Mouse (Mus musculus): ENCODE results near the gene Il6ra. TPM values are rescaled to one million over a fixed set of nuclear protein-coding genes. Genes with fewer than 3 reads are reported as not detected.
A peak's percentile ranks its signal among the peaks of the same experiment; 100 is the strongest.

The Il6ra gene
- total RNA-seq, 2 experiments from 2014 or later: 6.5 to 7.2 TPM

DNA sequence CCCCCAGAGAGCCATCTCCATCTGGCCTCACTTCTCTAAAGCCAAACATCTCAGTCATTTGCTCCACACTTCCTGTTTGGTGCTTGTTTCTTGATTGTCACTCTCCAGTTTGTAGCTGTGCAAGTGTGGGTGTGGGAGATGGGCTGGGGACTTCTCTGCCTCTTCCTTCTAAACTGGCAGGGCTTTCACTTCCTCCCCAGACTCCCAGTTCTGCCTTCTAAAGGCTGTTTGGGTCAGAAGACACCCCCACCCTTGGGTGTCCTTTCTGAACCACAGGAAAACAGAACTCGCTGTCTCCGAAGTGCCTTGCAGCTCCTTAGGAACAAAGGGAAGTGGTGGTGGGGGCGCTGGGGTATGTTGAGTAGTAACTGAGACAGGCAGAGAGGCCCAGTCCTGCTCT lies 1.8 kb downstream of the Il6ra start:
- peak in 1 of 2 experiments; percentile 20 for DNase-seq (ENCODE audit: low spot score in 2 of 2)

DNA sequence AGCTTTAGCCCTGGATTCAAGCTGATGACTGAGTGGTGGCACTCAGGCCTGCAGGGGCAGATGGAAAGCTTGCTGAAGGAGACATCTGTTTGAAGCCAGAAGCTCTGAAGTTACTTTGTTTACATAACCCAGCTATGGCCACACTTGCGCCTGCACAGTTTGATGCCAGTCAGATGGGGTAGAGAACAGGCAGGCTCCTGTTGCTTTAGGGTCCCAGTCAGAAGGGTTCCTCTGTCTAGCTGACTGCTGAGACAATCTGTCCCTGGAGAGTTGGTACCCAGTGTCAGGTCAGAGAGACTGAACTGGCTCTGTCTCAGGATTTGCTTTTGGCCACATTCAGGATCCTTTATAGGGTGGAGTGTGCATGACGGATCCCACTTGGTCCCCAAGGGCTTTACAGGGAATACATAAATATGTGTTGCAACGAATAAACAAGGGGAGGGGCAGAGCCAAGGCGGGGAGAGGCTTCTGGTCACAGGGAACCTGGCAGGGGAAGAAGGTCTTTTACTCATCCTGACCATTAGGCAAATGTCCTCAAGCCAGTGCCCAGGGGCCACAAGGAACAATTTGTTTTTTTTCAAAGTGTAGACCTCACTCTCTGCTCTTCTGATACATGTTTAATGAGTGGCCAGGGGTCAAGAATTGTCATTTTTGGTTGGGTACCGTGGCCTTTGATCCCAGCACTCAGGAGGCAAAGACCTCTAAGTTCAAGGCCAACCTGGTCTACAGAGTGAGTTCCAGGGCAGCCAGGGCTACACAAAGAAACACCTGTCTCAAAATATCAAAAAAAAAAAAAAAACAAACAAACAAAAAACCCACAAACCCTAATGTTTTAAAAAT lies 3.1 kb downstream of the Il6ra start:
- peak in 1 of 2 experiments; percentile 19 for DNase-seq (ENCODE audit: low spot score in 2 of 2)

DNA sequence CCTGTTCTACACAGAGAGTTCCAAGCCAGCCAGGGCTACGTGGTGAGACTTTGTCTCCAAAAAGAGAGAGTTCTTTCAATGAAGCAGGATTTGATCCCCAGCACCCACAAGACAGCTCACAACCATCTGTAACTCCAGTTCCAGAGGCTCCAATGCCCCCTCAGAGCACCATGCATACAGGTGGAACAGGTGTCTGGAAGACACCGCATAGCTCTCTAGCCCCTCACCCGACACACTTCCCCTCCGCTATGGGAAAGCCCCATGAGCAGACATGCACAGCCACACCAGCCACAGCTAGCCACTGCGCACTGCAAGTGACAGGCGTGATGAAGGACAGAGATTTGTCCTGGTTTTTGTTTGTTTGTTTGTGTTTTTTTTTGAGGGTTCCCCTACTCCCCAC lies 4.2 kb downstream of the Il6ra start:
- no peak for DNase-seq (ENCODE audit: low spot score in 2 of 2)

DNA sequence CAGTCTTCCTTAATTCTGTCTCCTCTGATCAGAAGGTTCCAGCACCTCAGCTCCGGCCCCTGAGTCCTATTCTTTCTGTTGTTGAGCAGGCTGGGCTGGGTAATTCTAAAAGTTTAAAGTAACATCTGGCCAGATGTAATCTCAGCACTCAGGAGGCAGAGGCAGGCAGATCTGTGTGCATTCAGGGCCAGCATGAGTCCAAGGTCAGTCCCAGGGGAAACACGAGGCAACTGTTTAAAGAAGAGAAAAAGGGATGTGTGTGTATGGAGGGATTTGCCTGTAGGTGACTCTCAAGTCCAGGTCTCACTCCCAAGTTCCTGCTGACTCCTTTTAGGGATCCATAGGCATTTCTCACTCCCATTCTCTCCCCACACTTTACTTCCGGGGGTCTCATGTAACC lies 5.2 kb downstream of the Il6ra start:
- no peak for DNase-seq (ENCODE audit: low spot score in 2 of 2)

DNA sequence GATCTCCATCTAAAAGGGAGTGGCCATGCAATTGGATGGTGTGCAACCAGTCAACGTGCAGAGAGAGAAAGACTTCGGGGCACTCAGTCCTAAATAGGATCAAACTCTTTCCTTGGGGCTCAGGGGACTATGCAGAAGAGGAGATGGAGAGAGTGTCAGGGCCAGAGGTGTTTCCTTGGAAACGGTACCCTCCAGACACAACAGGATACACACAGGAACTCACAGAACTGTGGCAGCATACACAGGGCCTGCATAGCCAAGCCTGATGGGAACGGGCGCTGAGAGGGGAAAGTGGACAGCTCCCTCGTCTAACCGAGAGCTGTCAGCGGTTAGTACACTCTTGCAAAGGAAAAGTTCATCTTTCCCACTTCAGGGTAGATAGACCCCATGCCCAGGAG lies 13.5 kb downstream of the Il6ra start:
- DNase-seq (ENCODE audit: low spot score in 2 of 2): no peak

DNA sequence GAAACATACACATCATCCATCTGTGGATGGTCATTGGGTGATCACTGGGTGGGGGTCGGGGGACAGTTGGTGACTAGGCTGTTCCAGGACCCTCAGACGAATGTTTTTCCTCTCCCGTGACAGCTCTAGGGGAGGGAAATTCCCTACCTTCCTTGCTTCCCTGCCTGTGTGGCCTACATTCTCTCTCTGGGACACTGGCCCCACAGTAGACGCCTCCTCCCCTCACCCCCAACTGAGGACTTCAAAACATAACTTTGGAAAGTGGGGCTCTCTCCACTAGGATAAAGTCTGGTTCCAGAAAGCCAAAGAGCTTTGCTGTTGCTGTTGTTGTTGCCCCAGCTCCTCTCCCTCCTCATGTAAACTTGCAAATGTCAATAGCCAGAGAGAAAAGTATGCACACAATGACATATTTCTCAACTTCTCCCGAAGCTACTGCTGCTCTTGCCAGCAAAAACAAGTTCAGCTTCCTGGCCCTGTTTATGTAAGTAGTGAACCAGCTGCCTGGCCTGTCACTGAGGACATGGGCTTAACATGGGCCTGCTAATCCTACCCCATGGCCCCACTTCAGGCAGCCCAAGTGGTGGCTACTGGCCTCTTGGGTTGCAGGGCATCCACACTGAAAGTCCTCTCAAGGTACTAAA lies 14.0 kb downstream of the Il6ra start:
- DNase-seq (ENCODE audit: low spot score in 2 of 2): no peak

DNA sequence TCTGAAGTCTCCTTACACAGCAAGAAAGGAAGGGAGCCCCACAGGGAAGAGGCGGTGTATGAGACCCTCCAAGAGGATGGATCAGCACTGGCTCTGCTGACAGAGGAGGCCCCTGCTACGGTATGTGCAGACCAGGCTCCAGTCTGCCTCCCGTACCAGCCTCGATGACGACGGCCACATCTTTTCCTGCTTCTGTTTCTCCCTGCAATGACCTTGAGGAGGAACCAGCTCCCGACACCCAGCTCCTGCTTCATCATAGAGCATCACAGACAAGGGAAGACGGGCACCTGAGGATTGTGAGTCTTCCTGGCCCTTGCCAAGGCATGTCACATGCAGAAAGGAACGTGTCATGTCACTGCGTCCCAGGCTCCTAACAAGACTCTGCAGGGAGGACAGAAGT lies 15.0 kb downstream of the Il6ra start:
- no peak for DNase-seq (ENCODE audit: low spot score in 2 of 2)

DNA sequence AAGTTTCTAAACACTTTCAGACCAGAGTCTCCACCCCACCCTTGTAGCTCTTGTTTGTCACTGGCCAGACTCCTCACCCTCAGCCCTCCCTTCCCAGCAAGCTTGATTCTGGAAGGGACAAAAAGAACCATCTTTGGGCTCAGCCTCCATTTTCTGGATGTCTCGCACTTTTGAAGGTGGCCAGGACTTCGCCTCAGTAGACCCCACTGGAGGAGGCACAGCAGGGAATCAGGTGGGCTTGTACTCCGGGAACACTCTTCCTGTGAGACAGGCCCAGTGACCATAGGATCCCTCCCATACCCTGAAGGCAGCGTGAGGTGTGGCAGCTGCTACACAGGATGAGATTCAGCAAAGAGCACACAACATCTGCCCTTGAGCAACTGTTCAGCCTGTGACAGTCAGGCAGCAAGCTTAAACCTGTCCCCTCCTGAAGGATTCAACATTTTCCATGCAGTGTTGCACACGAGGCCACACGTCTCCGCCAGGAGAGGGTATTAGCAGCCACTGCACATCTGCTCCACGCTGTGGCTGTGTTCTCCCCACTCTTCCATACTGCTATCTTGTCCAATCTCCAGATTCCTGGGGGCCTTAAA lies 15.7 kb downstream of the Il6ra start:
- no peak for DNase-seq (ENCODE audit: low spot score in 2 of 2)

DNA sequence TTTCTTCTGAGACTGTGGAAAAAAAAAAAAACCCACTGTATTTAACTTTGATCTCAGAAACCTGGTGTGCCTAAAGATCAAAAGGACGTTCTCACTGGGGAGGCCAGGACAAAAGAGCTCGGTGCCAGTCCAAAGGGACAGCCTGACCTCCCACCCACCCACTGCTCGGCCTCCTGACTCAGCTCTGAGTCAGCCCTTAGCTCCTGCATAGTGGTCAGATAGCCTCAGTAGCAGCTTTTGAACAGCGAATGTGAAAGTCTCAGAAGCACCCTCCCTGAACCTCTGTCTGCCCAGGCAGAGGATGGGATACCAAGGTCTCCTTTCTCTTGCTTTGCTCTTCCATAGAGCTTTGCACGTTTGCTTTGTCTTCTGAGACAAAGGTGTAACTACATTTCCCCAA lies 16.4 kb downstream of the Il6ra start:
- no peak for DNase-seq (ENCODE audit: low spot score in 2 of 2)

DNA sequence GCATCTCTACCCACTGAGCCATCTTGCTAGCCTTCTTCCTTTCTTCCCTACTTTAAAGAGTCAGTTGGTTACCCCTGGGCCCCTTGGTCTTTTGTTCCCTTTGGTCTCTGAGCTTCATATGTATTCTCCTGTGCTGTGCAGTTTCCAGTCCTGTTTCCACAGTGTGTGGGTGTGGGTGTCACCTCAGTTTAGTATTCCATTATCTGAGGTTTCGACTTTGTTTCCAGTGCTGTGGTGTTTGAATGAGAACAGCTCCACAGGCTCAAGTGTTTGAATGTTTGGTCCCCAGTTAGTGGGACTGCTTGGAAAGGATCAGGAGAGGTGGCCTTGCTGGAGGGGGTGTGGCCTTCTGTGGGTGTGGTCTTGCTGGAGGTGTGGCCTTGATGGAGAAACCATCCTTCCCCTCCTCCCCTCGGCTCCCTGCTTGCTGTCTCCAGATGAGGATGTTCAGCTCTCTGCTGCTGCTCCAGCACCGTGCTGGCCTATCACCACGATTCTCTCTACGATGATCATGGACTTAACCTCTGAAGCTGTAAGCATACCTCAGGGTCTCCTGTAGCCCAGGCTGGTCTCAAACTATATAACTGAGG lies 20.4 kb downstream of the Il6ra start:
- no peak for DNase-seq (ENCODE audit: low spot score in 2 of 2)

DNA sequence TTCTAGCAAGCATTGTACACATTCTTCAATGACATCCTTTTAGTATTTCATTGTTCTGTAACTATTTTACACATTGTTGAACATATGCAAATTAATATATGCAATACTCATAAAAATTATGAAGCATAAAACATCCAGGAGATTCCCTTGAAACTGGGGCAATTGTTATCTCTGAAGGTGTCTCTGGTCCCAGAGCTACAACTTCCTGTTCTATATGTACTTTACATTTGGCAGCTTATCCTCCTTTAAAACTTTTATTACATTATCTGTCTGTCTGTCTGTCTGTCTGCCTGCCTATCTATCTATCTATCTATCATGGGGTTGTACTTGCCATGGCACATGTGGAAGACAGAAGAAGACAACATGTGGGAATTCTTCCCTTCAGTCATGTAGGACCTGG lies 21.3 kb downstream of the Il6ra start:
- DNase-seq (ENCODE audit: low spot score in 2 of 2): no peak

DNA sequence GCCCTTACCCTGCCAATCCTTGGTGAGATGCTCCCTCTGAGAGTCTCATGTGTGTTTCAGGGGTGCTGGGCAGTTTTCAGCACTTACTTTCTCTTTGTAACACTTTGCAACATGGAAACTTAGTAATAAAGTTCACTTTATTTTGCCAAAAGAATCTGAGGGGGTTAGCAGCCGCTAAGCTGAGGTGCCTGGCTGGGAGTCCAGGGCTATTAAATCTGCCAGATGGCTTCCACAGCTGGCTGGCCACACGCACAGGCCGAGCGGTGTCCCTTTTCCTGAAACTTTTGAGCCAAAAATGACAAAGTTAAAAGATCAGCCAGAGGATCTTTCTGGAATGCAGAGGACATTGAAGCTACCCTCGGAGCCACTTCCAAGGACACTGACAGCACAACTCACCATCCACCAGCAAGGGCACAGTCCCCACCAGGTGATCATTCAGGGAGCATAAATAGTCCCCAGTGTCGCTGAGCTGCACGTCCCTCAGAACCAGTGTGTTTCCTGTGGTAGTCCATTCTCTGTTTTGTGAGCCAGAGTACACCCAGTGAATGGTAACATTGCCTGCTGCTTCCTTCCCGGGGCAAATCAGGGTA lies 23.1 kb downstream of the Il6ra start:
- no peak for DNase-seq (ENCODE audit: low spot score in 2 of 2)

DNA sequence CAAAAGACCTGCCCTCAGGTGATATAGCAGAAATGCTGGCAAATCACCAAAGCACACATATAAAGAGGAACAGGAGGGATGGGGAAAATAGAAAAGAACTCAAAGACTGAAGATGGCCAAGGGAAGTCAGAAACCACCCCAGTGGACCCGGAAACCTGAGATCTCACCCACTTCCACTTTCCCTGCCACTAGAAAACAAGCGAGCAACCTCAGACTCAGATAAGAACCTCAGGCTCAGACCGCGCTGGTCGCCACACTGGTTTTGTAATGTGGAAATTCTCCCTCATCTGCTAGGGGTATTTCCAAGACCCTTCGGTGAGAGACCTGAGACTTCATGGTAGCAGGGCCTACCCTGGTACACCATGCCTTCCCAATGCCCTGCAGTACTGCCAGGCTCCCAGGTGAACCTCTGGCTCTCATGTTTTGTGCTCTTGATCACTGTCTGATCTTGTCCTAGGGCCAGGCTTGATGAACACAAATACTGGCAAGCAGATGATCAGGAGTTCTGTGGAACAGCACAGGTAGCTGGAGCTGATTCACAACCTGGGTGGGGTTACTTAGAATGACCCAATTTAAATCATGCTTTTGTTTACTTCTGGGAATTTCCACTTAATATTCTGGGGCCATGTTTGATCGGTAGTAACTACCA lies 25.3 kb downstream of the Il6ra start:
- no peak for DNase-seq (ENCODE audit: low spot score in 2 of 2)

DNA sequence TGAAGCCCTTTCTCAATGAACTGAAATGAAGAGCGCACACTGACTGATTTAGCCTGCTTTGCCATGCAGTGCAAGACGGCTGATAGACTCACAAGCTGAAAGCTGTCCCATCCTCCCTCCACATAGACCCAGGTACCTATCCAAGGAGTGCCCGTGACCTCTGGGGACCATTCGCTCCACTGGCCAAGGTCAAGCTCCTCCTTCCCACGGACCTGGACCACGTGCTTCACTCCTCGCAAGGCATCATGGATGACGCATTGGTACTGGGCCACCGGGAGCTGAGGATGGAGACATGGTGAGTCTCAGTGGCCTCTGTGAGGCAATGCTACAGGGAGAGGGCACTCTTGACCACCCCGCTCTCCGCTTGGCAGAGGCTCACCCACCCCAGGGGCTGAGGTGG lies 27.2 kb downstream of the Il6ra start:
- DNase-seq (ENCODE audit: low spot score in 2 of 2): no peak

DNA sequence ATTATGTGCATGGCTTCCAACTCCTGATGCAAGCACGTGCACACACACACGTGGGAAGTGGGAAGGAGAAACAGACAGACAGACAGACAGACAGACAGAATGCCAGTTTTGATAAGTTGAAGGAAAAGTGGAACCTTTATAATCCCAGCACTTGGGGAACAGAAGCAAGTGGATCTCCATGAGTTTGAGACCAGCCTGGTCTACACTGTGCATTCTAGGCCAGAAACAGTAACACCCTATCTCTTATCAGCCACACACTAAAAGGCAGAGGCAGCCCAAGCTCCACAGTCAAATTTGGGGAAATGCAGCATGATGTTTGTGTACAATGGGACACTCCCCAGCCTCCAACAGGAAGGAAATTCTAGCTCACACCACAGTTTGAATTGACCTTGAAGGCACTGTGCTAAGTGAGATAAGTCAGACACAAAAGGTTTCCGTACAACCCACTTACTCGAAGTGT lies 29.4 kb downstream of the Il6ra start:
- no peak for DNase-seq (ENCODE audit: low spot score in 2 of 2)

DNA sequence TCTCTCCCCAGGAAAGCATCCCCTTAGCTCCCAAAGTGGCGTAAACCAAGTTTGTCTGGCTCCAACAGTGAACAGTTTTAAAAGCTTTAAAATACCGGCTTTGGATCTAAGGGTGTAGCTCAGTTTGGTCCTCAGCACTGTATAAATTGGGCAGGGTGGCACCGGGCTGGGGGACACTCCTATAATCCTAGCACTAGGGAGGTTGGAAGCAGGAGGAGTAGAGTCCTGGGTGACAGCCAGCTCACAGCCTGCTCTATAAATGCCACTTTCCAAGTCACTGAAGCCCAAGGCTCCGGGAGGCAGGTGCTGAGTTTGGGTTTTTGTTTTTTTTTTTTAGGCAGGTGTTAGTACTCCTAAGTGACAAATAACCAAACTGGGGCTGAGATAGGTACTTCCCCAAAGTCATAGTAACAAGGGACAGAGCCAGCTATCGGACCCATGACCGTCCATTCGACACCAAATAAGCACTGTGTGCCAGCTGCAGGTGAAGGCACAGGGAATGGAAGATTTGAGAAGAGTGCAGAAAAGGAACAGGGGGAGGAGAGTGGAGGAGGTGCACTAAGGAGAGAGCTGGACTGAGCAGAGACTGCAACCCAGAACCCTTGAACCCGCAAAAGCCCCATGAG lies 30.3 kb downstream of the Il6ra start:
- no peak for DNase-seq (ENCODE audit: low spot score in 2 of 2)

DNA sequence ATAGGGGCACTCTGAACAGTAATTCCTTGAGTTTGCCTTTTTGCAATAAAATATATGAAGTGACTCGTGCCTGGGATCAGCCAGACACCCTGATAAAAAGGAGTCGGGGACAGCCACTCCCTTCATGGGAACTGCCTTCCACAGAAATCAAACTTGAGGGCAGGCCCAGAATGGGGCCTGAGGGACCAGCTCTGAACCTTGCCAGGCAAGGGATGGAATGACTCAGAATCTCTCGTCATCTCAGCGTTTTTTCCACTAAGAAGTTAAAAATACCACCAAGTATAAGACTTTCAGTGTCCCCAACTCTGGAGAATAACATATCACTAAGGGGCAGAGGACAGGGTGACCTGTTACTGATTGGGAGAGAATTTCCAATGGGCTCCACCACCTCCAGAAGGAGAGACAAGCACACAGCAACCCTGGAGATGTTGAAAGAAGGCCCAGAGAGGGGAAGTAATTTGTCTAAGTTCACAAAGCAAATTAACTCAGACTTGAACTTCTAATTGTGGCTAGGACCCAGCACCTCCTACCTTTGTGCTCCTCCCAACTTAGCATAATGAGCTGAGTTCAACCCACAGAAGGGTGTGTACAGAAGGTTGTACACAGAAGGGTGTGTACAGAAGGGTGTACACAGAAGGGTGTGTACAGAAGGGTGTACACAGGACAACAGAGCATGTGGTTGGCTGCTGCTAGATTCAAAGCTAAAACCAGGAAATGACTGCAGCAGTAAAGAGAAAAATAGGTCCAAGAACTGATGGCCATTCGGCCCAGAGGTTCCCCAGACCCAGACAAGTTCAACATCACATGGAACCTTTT lies 32.8 kb downstream of the Il6ra start:
- no peak for DNase-seq (ENCODE audit: low spot score in 2 of 2)

DNA sequence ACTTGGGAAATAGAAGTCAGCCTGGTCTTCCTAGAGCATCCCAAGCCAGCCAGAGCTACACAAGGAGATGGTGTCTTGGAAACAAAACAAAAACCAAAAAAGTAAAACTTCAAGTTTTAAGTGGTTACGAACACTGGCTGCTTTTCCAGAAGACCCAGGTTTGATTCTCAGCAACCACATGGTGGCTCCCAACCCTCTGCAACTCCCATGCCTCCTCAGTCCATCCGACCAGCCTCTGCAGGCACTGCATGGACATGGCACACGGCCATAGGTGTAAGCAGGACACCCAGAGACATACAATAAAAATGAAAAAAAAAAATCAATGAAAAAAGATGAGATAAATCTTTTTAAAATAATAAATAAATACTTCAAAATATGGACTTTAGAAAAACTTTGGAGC lies 33.7 kb downstream of the Il6ra start:
- no peak for DNase-seq (ENCODE audit: low spot score in 2 of 2)

DNA sequence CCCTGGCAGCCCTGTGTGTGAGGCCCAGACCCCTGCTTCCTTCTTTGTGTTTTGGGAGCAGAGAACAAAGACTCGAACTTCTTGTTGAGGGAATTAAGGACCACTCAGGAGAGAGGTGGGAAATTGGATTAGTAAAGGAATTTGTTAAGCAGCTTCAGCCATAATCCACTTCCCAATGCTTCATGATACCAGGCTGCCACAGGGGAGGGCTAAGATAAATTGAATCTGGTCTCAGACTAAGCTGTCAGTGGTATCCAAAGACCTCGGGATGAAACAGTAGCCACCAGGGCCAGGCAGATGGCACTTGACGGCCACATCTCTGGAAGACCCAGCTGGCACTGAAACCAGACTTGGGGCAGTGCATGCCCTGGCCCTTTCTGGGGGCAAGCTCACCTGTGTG lies 34.5 kb downstream of the Il6ra start:
- no peak for DNase-seq (ENCODE audit: low spot score in 2 of 2)

DNA sequence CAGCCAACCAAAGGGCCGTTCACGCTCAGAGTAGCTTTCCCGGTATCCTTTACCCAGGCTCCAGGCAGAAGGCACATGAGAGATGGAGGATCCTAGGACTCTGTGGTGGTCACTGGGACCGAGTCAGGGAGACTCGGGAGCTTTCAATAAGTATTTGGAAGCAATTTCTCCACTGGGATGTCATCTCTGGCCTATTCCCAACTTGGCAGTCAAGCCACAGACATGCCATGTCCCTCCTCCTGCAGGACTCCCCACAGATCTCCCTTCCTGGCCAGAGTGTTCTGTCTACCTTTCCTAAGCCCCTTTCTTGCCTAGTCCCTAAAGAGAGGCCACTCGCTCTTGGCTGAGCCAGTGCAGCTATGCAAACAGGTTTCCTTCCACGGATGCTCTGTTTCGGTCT lies 35.9 kb downstream of the Il6ra start:
- no peak for DNase-seq (ENCODE audit: low spot score in 2 of 2)

All from layer of hippocampus, adult 18-20 months (tissue).